Mouse (Mus musculus): ENCODE measurements at regions not wholly inside any gene's neighbourhood (a gene's known extent, or its start where the extent isn't known, plus 50 kb on each side); places are given as distances from the start of the nearest gene placed in this dataset.

DNA sequence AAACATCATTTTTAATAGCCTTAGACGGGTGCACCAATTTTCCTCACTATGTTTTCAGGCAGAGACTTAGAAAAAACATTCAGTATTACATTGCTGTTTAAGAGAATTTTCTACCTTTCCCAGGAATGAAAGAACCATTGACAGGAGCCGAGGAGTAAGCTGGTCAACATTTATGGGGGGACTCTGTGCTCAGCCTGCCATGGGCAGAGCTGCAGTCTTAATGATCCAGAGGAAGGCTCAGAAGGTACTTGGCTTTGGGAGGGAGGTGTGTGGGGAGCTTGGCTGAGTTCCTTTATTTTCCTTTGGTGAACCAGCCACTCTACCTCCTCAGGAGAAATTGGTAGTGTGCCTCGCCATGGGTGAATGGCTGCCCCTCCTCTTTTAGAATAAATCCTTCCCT lies 333.1 kb upstream of the Pou3f3 start:
- H3K9ac ChIP-seq = no peak overlapping the region
- 85% methylated on average over 3 of the region's 3 CpGs for WGBS
- H3K4me2 ChIP-seq = no peak overlapping the region
- no peak overlapping the region for H3K27ac ChIP-seq (replicated peaks)
- no peaks in the 10 kb centered on the region for H3K9me3 ChIP-seq
- no peak overlapping the region for H3K4me3 ChIP-seq
- no peak for ATAC-seq (ENCODE audit: low read depth)
- H3K4me1 ChIP-seq (replicated peaks) = no peaks in the 10 kb centered on the region; the same call in 1 of the 2 replicates
- no peaks in the 10 kb centered on the region for H3K36me3 ChIP-seq
- H3K27me3 ChIP-seq = no peaks in the 10 kb centered on the region

- Histone ChIP-seq H3K4me2 (no peak overlapping the region), H3K4me1 (replicated peaks) (no peaks in the 10 kb centered on the region; the same call in 1 of the 2 replicates), H3K27ac (replicated peaks) (peak overlapping the region; percentile 28; the same call in 1 of the 2 replicates), H3K36me3 (no peaks in the 10 kb centered on the region), H3K4me3 (no peak overlapping the region), H3K9ac (no peak overlapping the region), H3K27me3 (no peaks in the 10 kb centered on the region), H3K9me3 (peaks cover 3% of the 10 kb centered on the region; the same call in 1 of the 2 replicates)
- 47% methylated on average over 4 of the region's 4 CpGs for WGBS
- 0 out of 2 replicates have a peak, but pooled peaks have one; percentile 47 for ATAC-seq (ENCODE audit: low read depth)
Observed at GRCm38 (mm10) chr1:42365648-42366324, 329.8 kb upstream of the Pou3f3 start.

DNA sequence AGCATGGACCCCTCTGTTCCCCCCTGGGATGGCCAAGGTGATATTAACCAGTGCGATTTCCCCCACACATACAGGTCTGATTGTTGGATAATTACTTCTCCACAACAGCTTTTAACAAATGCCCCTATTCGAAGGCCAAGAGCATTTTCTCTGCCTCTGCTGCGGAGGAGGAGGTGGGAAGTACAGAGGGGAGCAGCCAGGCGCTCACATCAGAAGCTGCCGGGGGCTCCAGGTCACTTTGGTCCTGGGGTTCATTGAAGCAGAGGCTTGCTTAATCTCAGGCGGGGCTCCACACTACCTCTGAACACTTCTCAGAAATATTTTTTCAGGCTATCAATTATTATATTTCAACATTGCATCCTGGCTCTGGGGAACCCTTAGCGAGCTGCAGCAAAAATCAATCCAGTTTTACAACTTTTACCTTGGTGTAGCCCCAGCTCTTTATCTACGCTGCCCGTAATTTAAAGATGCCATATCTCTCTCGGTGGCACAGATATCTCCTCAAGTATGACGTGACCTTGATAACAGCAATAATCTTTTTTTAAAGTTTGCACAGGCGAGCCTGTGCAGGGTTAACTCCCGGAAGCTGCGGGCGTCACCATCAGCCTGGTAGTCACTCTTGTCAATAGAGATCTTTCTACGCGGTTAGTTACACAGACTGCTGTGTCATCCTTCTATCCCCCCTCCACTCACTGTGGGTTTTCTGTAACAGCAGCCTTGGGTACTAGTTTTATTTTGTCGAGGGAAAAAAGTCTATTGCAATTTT lies 307.5 kb upstream of the Pou3f3 start:
- Histone ChIP-seq H3K36me3 (no peaks in the 10 kb centered on the region), H3K4me3 (no peak overlapping the region), H3K4me1 (replicated peaks) (peaks cover 12% of the 10 kb centered on the region), H3K27ac (replicated peaks) (no peak overlapping the region), H3K9ac (no peak overlapping the region), H3K27me3 (no peaks in the 10 kb centered on the region), H3K9me3 (no peaks in the 10 kb centered on the region), H3K4me2 (peak overlapping the region; percentile 12; the same call in 1 of the 2 replicates)
- no peak for ATAC-seq (ENCODE audit: low read depth)
- 58% methylated on average over 18 of the region's 18 CpGs for WGBS

GRCm38 (mm10) chr1:42388740-42389139 lies 306.8 kb upstream of the Pou3f3 start:
- H3K9me3 ChIP-seq = no peaks in the 10 kb centered on the region
- 94% methylated on average over 6 of the region's 6 CpGs for WGBS

DNA sequence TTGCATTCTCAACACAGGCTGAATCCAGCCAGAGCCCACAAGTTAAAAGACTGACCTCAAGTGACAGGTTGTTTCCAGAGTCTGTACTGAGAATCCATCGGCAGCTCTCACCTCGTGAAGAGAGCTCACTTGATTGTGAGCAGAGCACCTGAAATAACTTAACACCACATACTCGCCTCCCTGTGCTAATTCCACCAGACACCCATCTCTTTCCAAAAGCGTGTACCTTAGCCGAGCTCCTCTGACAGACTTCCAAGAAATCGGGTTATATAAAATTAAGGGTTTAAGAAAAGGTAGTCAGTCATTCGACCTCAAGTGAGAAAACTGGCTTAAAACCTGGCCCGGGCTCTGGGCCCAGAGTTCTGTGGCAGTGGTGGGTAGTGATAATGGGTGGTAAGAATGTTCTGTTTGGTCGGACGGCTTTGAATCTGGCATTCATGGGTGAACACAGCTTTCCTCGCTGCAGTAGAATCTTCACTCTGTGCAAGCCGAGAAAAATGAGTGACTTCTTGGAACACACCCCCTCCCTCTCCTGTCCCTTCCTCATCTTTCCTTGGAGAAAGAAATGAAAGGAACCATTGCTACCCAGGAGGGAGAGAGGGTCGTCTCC lies 299.8 kb upstream of the Pou3f3 start:
- Histone ChIP-seq H3K9ac (no peak overlapping the region), H3K27me3 (no peaks in the 10 kb centered on the region), H3K9me3 (no peaks in the 10 kb centered on the region), H3K4me3 (no peak overlapping the region), H3K4me2 (no peak overlapping the region), H3K4me1 (replicated peaks) (peaks cover 6% of the 10 kb centered on the region; the same call in 1 of the 2 replicates), H3K27ac (replicated peaks) (no peak overlapping the region), H3K36me3 (no peaks in the 10 kb centered on the region)
- ATAC-seq (ENCODE audit: low read depth) = no peak
- 86% methylated on average over 13 of the region's 13 CpGs for WGBS

More at GRCm38 (mm10) chr1:42388740-42389139, 306.8 kb upstream of the Pou3f3 start:
- H3K4me3 ChIP-seq = no peak overlapping the region
- H3K9ac ChIP-seq = no peak overlapping the region
- no peak overlapping the region for H3K4me2 ChIP-seq
- no peaks in the 10 kb centered on the region for H3K27me3 ChIP-seq
- H3K27ac ChIP-seq (replicated peaks) = no peak overlapping the region
- H3K36me3 ChIP-seq = no peaks in the 10 kb centered on the region
- ATAC-seq (ENCODE audit: low read depth) = no peak
- H3K4me1 ChIP-seq (replicated peaks) = peaks cover 12% of the 10 kb centered on the region

DNA sequence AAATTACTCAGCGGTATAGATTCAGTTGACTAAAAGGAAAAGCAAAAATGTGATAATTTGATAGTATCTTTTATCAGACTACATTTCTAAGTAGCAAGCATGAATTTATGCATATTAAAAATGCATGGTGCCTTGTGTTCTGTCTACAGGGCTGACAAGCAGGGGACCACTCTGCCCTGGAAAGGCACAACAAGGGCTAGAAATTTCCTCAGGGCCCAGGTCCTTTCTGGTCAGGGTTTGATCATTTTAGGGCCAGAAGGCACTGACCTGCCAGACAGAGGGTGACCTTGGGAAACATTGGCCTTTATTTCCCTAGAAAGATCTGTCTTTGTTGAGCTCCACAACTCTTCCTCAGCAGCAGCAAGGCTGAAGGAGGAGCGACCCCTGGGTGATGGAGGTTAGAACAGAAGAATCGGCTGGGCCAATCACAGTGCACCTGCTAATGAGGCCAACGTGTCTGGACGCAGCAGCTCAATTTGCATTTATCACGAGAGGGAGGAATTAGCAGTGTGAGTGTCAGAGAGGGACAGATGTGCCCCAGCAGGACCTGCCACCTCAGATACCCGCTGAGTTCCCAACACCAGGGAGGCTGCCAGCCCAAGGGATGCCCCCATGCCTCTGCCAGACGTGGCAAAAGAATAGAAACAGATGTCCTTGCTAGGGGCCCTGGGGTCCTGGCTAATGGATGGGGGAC lies 297.0 kb upstream of the Pou3f3 start:
- Histone ChIP-seq H3K9me3 (no peaks in the 10 kb centered on the region), H3K36me3 (no peaks in the 10 kb centered on the region), H3K4me3 (no peak overlapping the region), H3K4me2 (no peak overlapping the region), H3K27me3 (no peaks in the 10 kb centered on the region), H3K9ac (no peak overlapping the region), H3K27ac (replicated peaks) (no peak overlapping the region), H3K4me1 (replicated peaks) (peaks cover 6% of the 10 kb centered on the region; the same call in 1 of the 2 replicates)
- ATAC-seq (ENCODE audit: low read depth) = 0 out of 2 replicates have a peak, but pooled peaks have one; percentile 19
- 22% methylated on average over 8 of the region's 8 CpGs for WGBS

GRCm38 (mm10) chr1:42415817-42416538 lies 279.6 kb upstream of the Pou3f3 start:
- no peak overlapping the region for H3K27ac ChIP-seq (replicated peaks)
- no peak overlapping the region for H3K4me3 ChIP-seq
- H3K9ac ChIP-seq = no peak overlapping the region
- peak; percentile 63; the same call in 1 of the 2 replicates for ATAC-seq (ENCODE audit: low read depth)
- peak overlapping the region; percentile 44 for H3K4me2 ChIP-seq
- no peaks in the 10 kb centered on the region for H3K36me3 ChIP-seq
- H3K9me3 ChIP-seq = no peaks in the 10 kb centered on the region
- WGBS = 37% methylated on average over 21 of the region's 21 CpGs
- H3K4me1 ChIP-seq (replicated peaks) = peaks cover 23% of the 10 kb centered on the region
- 0 out of 2 replicates have a peak, but pooled peaks cover 4% of the 10 kb centered on the region for H3K27me3 ChIP-seq

- H3K4me1 ChIP-seq (replicated peaks) = peaks cover 23% of the 10 kb centered on the region
- no peaks in the 10 kb centered on the region for H3K9me3 ChIP-seq
- ATAC-seq (ENCODE audit: low read depth) = peak; percentile 56; the same call in 1 of the 2 replicates
- H3K36me3 ChIP-seq = no peaks in the 10 kb centered on the region
- 0 out of 2 replicates have a peak, but pooled peaks cover 4% of the 10 kb centered on the region for H3K27me3 ChIP-seq
- no peak overlapping the region for H3K4me3 ChIP-seq
- WGBS = 43% methylated on average over 8 of the region's 8 CpGs
- no peak overlapping the region for H3K9ac ChIP-seq
- no peak overlapping the region for H3K27ac ChIP-seq (replicated peaks)
- peak overlapping the region; percentile 44 for H3K4me2 ChIP-seq
Observed at GRCm38 (mm10) chr1:42416539-42417218, 278.9 kb upstream of the Pou3f3 start.

DNA sequence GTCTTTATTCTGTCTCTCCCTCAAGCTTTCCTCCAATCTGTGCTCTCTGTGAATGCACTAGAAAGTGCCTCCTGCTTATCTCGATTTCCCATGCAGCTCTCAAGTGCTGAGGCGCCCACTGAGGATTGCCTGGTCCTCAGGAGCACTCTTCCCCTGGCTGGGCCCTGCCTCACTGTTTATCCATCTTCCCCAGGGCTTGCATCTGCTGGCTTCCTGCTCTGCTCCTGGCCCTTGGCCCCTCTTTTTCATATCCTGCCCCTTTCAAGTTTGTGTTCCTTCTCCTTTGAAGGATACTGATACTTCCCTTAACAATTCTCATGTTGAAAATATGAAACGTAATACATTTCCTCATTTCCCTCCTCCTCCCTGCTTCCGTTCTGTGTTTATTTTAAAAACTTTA lies 277.8 kb upstream of the Pou3f3 start:
- no peak overlapping the region for H3K4me2 ChIP-seq
- no peaks in the 10 kb centered on the region for H3K36me3 ChIP-seq
- 0 out of 2 replicates have a peak, but pooled peaks cover 4% of the 10 kb centered on the region for H3K27me3 ChIP-seq
- H3K9me3 ChIP-seq = no peaks in the 10 kb centered on the region
- whole genome bisulfite sequencing = 73% methylated on average over 4 of the region's 4 CpGs
- ATAC-seq (ENCODE audit: low read depth) = no peak
- no peak overlapping the region for H3K4me3 ChIP-seq
- H3K27ac ChIP-seq (replicated peaks) = no peak overlapping the region
- H3K4me1 ChIP-seq (replicated peaks) = peaks cover 23% of the 10 kb centered on the region
- no peak overlapping the region for H3K9ac ChIP-seq

- Histone ChIP-seq H3K27ac (replicated peaks) (no peak overlapping the region), H3K9ac (no peak overlapping the region), H3K4me1 (replicated peaks) (peaks cover 23% of the 10 kb centered on the region), H3K9me3 (no peaks in the 10 kb centered on the region), H3K36me3 (no peaks in the 10 kb centered on the region), H3K27me3 (0 out of 2 replicates have a peak, but pooled peaks cover 4% of the 10 kb centered on the region), H3K4me2 (no peak overlapping the region), H3K4me3 (no peak overlapping the region)
- WGBS = 71% methylated on average over 1 of the region's 1 CpGs
- ATAC-seq (ENCODE audit: low read depth) = no peak
Observed at GRCm38 (mm10) chr1:42418233-42418632, 277.3 kb upstream of the Pou3f3 start.

Data from neural tube, embryonic 13.5 days (tissue).